Mouse (Mus musculus): ENCODE measurements around the gene Pdss2. TPM values are rescaled to one million over a fixed set of nuclear protein-coding genes. Genes with fewer than 3 reads are reported as not detected.
A peak's percentile ranks its signal among the peaks of the same experiment; 100 is the strongest.

Pdss2 gene
- polyA plus RNA-seq, 1 experiment from 2014 or later = 6.7 TPM

- Histone ChIP-seq H3K9me3 (replicated peaks) (no peaks in the 10 kb centered on the region), H3K4me2 (no peak overlapping the region), H3K27me3 (peaks cover 19% of the 10 kb centered on the region), H3K36me3 (replicated peaks) (no peaks in the 10 kb centered on the region), H3K9ac (no peak overlapping the region), H3K4me3 (replicated peaks) (no peak overlapping the region), H3K4me1 (replicated peaks) (peaks cover 35% of the 10 kb centered on the region), H3K27ac (replicated peaks) (no peak overlapping the region)
- WGBS (ENCODE audit: insufficient replicate concordance) = 17% methylated on average over 4 of the region's 4 CpGs
- no peak for ATAC-seq (ENCODE audit: insufficient read depth)
These were observed 254.1 kb downstream of the Pdss2 start for GRCm38 (mm10) chr10:43475376-43475775.

GRCm38 (mm10) chr10:43477459-43477858, 256.2 kb downstream of the Pdss2 start:
- Histone ChIP-seq H3K27me3 (peaks cover 19% of the 10 kb centered on the region), H3K36me3 (replicated peaks) (no peaks in the 10 kb centered on the region), H3K4me3 (replicated peaks) (peak overlapping the region; percentile 83), H3K9ac (no peak overlapping the region), H3K9me3 (replicated peaks) (no peaks in the 10 kb centered on the region), H3K4me2 (peak overlapping the region; percentile 98), H3K27ac (replicated peaks) (0 out of 2 replicates have a peak overlapping the region, but pooled peaks have one; percentile 3), H3K4me1 (replicated peaks) (peaks cover 53% of the 10 kb centered on the region)
- 38% methylated on average over 9 of the region's 9 CpGs for WGBS (ENCODE audit: insufficient replicate concordance)
- ATAC-seq (ENCODE audit: insufficient read depth) = no peak

DNA sequence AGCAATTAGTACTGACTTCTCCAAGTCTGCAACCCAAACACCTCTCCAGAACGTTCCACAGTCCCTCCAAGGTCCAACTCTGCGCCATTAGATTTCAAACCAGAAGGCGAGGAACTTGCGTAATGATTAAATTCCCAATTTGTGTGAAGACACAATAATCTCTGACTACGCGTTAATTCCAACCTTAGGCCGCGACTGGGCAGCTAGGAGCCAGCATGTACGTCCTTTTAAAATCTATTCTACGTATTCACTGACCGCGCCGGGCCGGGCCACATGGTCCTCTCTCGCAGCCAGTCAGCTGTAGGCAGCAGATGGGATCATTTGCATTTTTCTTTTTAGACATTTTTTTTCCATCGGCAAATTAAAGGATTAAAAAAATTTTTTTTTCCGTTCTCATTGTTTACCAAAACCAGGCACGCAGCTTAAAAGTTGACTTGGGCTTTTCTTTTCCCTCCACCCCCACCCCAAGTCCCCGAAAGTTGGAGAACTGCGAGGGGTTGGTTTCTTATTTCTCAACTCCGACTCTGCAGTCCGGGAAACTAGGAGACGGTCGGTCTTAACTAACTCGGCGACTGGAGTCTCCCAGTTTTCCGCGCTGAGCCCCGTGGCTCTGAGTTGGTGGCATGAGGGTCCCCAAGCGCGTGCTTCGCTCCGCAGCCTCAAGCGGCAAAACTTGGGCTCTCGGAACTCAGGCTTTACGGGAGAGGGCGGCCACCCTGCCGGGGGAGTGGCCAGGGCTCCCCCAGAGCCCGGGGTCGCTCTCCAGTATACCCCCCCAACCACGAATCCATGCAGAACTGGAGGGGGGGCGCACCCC, 256.8 kb downstream of the Pdss2 start:
- Histone ChIP-seq H3K9me3 (replicated peaks) (no peaks in the 10 kb centered on the region), H3K27me3 (peaks cover 19% of the 10 kb centered on the region), H3K4me2 (peak overlapping the region; percentile 98), H3K4me3 (replicated peaks) (peak overlapping the region; percentile 83), H3K27ac (replicated peaks) (peak overlapping the region; percentile 90), H3K36me3 (replicated peaks) (no peaks in the 10 kb centered on the region), H3K4me1 (replicated peaks) (peaks cover 54% of the 10 kb centered on the region), H3K9ac (peak overlapping the region; percentile 81)
- ATAC-seq (ENCODE audit: insufficient read depth) = no peak
- WGBS (ENCODE audit: insufficient replicate concordance) = under 1% methylated on average over 42 of the region's 42 CpGs

DNA sequence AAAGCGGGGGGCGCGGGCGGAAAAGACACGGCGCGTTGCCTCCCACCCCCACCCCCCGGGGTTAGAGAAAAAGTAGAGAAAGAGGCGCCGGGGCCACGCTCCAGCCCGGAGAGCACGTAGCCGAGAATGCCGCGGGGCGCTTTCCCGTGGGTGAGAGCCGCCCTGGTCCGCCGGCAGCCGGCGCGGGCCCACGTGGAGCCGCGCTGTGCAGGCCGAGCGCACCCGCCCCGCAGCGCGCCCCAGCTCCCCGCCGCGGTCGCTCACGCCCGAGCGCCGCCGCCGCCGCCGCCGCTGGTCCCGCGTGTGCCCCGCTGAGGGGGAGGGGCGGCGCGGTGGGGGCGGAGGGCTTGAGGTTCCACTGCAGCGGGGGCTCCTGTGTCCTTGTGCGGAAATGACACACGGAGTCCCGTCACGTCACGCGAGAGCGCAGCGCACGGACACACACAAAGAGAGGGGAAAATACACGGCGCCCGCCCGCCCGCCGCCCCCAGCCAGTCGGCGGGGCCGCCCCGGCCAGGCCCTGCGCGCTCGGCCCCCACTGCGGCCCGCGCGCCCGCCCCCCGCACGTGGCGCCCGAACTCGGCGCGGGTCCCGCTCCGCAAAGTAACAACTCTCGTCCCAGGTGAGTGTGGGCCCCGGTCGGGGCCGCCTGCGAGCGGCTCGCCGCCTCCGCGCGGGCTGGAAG, 257.6 kb downstream of the Pdss2 start, which contains the start of gene Bend3:
Gene Bend3, plus strand, starts transcription at position 81 of the 685 bp plus-strand sequence.
- Histone ChIP-seq H3K4me1 (replicated peaks) (peaks cover 61% of the 10 kb centered on the region), H3K27me3 (peaks cover 19% of the 10 kb centered on the region), H3K9me3 (replicated peaks) (no peaks in the 10 kb centered on the region), H3K27ac (replicated peaks) (peak within 1 kb of the TSS; percentile 90), H3K4me2 (peak within 1 kb of the TSS; percentile 98), H3K36me3 (replicated peaks) (no peaks in the 10 kb centered on the region), H3K4me3 (replicated peaks) (peak within 1 kb of the TSS; percentile 83), H3K9ac (peak within 1 kb of the TSS; percentile 81)
- peak; percentile 37 for ATAC-seq (ENCODE audit: insufficient read depth)
- WGBS (ENCODE audit: insufficient replicate concordance) = under 1% methylated on average over 99 of the region's 101 CpGs

DNA sequence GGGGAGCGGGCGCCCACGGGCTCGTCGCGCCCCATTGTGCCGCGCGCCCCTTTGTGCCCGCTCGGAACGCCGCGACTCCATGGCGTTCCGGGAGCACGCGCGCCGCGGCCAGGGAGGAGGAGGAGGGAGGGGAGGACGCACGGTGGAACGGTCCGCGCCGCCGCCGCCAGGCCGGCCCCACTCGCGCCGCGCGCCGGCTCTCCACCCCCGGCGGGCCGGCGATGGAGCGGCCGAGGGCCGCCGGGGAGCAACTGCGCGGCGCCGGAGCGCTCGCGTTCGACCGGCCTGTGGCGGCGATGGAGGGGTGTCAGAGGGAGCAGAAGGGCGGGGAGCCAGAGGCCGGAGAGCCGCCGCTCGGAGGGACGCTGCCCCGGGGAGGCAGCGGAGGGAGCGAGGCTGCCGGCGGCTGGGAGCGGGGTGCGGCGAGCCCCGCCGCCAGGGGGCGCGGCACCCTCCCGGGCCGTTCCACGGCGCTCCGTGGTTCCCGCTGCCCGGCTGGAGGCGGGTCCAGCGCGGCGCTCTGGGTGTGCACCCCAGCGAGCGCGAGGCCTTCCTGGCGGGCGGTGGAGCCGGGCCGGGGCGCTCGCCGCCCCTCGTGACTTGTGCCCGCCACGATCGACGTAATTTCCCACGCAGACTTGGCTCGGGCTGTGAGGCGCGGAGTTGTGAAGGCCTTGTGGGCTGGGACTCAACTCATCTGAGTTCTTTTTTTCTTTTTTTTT, 258.3 kb downstream of the Pdss2 start:
- peak overlapping the region; percentile 83 for H3K4me3 ChIP-seq (replicated peaks)
- WGBS (ENCODE audit: insufficient replicate concordance) = 0% methylated on average over 99 of the region's 103 CpGs
- peak overlapping the region; percentile 98 for H3K4me2 ChIP-seq
- H3K9ac ChIP-seq = peak overlapping the region; percentile 81
- H3K27me3 ChIP-seq = peaks cover 19% of the 10 kb centered on the region
- peak; percentile 87 for ATAC-seq (ENCODE audit: insufficient read depth)
- H3K27ac ChIP-seq (replicated peaks) = peak overlapping the region; percentile 90
- no peaks in the 10 kb centered on the region for H3K36me3 ChIP-seq (replicated peaks)
- no peaks in the 10 kb centered on the region for H3K9me3 ChIP-seq (replicated peaks)
- H3K4me1 ChIP-seq (replicated peaks) = peaks cover 61% of the 10 kb centered on the region

DNA sequence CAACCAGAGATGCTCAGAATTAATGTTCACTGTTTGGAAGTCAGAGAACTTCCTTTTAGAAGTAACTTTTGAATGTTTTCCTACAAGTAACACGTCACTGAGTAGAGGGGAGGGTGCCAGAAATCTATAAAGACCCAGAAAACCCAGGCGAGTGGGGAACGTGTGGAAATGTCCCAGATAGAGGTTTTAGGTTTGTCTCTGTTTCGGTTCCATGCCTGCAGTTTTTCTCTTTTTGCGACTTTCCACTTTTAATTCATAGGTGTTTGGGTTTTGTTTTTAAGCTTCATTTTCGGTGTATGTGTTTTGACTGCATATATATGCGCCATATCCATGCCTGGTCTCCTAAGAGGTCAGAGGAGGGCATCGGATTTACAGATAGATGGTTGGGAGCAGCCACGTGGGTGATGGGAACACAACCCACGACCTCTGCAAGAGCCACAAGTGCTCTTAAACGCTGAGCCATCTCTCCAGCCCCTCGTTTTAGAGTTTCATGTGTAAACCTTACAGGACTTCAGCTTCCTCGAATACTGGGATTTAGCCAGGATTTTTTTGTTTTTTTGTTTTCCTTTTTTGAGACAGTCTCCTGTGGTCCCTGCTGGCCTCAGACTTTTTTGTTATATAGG, 259.1 kb downstream of the Pdss2 start:
- WGBS (ENCODE audit: insufficient replicate concordance) = 12% methylated on average over 13 of the region's 13 CpGs

GRCm38 (mm10) chr10:43481179-43481578, 259.9 kb downstream of the Pdss2 start:
- Histone ChIP-seq H3K4me2 (peak overlapping the region; percentile 98), H3K27ac (replicated peaks) (no peak overlapping the region), H3K4me3 (replicated peaks) (no peak overlapping the region), H3K4me1 (replicated peaks) (peaks cover 63% of the 10 kb centered on the region), H3K9me3 (replicated peaks) (no peaks in the 10 kb centered on the region), H3K36me3 (replicated peaks) (no peaks in the 10 kb centered on the region), H3K9ac (no peak overlapping the region), H3K27me3 (peaks cover 19% of the 10 kb centered on the region)
- WGBS (ENCODE audit: insufficient replicate concordance) = 37% methylated on average over 4 of the region's 4 CpGs
- no peak for ATAC-seq (ENCODE audit: insufficient read depth)

More for the DNA sequence above, 259.1 kb downstream of the Pdss2 start:
- peak overlapping the region; percentile 90 for H3K27ac ChIP-seq (replicated peaks)
- peak overlapping the region; percentile 81 for H3K9ac ChIP-seq
- ATAC-seq (ENCODE audit: insufficient read depth) = no peak
- peaks cover 61% of the 10 kb centered on the region for H3K4me1 ChIP-seq (replicated peaks)
- H3K9me3 ChIP-seq (replicated peaks) = no peaks in the 10 kb centered on the region
- H3K27me3 ChIP-seq = peaks cover 19% of the 10 kb centered on the region
- H3K4me3 ChIP-seq (replicated peaks) = peak overlapping the region; percentile 83
- peak overlapping the region; percentile 98 for H3K4me2 ChIP-seq
- H3K36me3 ChIP-seq (replicated peaks) = no peaks in the 10 kb centered on the region

DNA sequence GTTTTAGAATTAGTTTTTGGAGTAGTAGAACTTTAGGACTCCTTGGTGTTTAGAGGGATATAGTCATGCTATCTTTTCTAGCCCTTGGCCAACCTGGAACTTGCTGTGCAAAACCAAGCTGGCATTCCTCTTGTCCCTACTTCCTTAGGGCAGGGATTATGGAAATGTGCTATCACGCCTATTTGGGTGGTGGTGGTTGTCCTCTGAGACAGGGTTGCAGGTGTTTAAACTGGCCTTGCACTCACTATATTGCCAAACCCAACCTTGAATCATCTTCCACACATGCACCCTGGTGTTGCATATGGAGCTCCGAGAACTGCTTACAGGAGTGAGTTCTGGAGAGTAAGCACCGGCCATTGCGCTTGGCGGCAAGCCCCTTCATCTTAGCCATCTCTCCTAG, 260.7 kb downstream of the Pdss2 start:
- Histone ChIP-seq H3K27me3 (peaks cover 18% of the 10 kb centered on the region), H3K4me1 (replicated peaks) (peaks cover 65% of the 10 kb centered on the region), H3K27ac (replicated peaks) (no peak overlapping the region), H3K9ac (no peak overlapping the region), H3K4me2 (no peak overlapping the region), H3K9me3 (replicated peaks) (no peaks in the 10 kb centered on the region), H3K4me3 (replicated peaks) (no peak overlapping the region), H3K36me3 (replicated peaks) (no peaks in the 10 kb centered on the region)
- 79% methylated on average over 5 of the region's 5 CpGs for WGBS (ENCODE audit: insufficient replicate concordance)
- no peak for ATAC-seq (ENCODE audit: insufficient read depth)

GRCm38 (mm10) chr10:43483426-43483995, 262.2 kb downstream of the Pdss2 start:
- Histone ChIP-seq H3K27me3 (peaks cover 4% of the 10 kb centered on the region), H3K9me3 (replicated peaks) (no peaks in the 10 kb centered on the region), H3K9ac (no peak overlapping the region), H3K36me3 (replicated peaks) (no peaks in the 10 kb centered on the region), H3K27ac (replicated peaks) (peak overlapping the region; percentile 58), H3K4me3 (replicated peaks) (no peak overlapping the region), H3K4me2 (no peak overlapping the region), H3K4me1 (replicated peaks) (peaks cover 63% of the 10 kb centered on the region)
- ATAC-seq (ENCODE audit: insufficient read depth) = no peak
- 62% methylated on average over 9 of the region's 9 CpGs for WGBS (ENCODE audit: insufficient replicate concordance)

- Histone ChIP-seq H3K9ac (no peak overlapping the region), H3K4me1 (replicated peaks) (peaks cover 63% of the 10 kb centered on the region), H3K27me3 (no peaks in the 10 kb centered on the region), H3K9me3 (replicated peaks) (no peaks in the 10 kb centered on the region), H3K27ac (replicated peaks) (no peak overlapping the region), H3K4me2 (no peak overlapping the region), H3K4me3 (replicated peaks) (no peak overlapping the region), H3K36me3 (replicated peaks) (no peaks in the 10 kb centered on the region)
- 54% methylated on average over 6 of the region's 6 CpGs for WGBS (ENCODE audit: insufficient replicate concordance)
- no peak for ATAC-seq (ENCODE audit: insufficient read depth)
These were observed 264.5 kb downstream of the Pdss2 start for GRCm38 (mm10) chr10:43485751-43486268.

Data from liver, embryonic 15.5 days (tissue).